Mouse (Mus musculus) liver, postnatal 0 days (tissue): ENCODE data around the gene Slc47a1.

Source experiments
- CTCF ChIP-seq: sonication (generic); IDR thresholded peaks from 2 replicates; pipeline ENCODE4 v1.5.1; 2016; ENCODE audit warnings: antibody characterized with exemption, low read depth
- EP300 ChIP-seq: IDR thresholded peaks from 2 replicates; pipeline ENCODE4 v1.6.1; 2016; ENCODE audit warnings: antibody characterized with exemption, low read depth, mild to moderate bottlenecking

DNA sequence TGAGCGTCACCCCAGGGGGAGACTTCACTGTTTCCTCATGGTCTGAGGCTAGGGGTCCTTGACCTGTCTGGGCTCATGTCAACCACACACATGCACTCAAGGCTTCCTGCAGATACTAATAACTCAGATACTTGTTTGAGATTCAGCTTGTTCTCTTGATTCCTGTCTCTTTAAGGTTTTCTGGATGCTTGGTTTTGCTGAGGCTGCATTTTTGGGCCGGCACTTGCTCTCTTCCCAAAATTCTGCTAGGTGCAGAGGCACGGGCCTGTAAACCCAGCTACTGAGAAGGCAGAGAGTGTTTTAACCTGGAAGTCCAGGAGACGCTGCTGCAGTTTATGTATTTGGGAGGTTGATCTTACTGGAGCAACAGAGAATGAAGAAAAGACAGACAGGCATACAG lies 23.6 kb upstream of the Slc47a1 start:
- TF ChIP-seq CTCF: no peak
- TF ChIP-seq EP300: no peak
